Mouse (Mus musculus) right cerebral cortex, postnatal 10 days (tissue): ENCODE data around the gene Wnt7a.

Experiments
- DNase-seq, 2 experiments: peaks; one replicate each; pipeline ENCODE4 v3.0.0; 2021; ENCODE audit warnings: low spot score in 2 of 2

Gene Wnt7a

GRCm38 (mm10) chr6:91339612-91340246 is 71.4 kb downstream of the Wnt7a start:
- DNase-seq: no peak

- DNase-seq: no peak
Observed at GRCm38 (mm10) chr6:91335470-91335869, 75.7 kb downstream of the Wnt7a start.

GRCm38 (mm10) chr6:91331886-91332285 is 79.3 kb downstream of the Wnt7a start:
- DNase-seq: no peak

GRCm38 (mm10) chr6:91325556-91325955 is 85.6 kb downstream of the Wnt7a start:
- no peak for DNase-seq

GRCm38 (mm10) chr6:91324752-91325151 is 86.4 kb downstream of the Wnt7a start:
- DNase-seq: no peak

- no peak for DNase-seq
Observed at GRCm38 (mm10) chr6:91322001-91322772, 89.0 kb downstream of the Wnt7a start.
